Mouse (Mus musculus): ENCODE measurements around the gene Tcf3. TPM values are rescaled to one million over a fixed set of nuclear protein-coding genes. Genes with fewer than 3 reads are reported as not detected.

The Tcf3 gene
- polyA plus RNA-seq (2015; fragmentation: Nextera tagmentation; extraction: Ambion mirVana), result 39.8 and 44.4 TPM in 2 replicates

- Histone ChIP-seq H3K27ac (ENCODE audit: low read length) (peak within 1 kb of the TSS; percentile 98), H3K9me3 (replicated peaks; ENCODE audit: control insufficient read depth, low read length) (no peaks in the 10 kb centered on the region), H3K4me3 (ENCODE audit: low read depth, low read length) (peak within 1 kb of the TSS; percentile 96), H3K27me3 (ENCODE audit: control insufficient read depth, insufficient read depth, low read depth, low read length) (no peaks in the 10 kb centered on the region), H3K4me1 (ENCODE audit: control insufficient read depth, low read depth, low read length) (peaks cover 48% of the 10 kb centered on the region), H3K9ac (ENCODE audit: low read depth, low read length) (peak within 1 kb of the TSS; percentile 99), H3K36me3 (ENCODE audit: control insufficient read depth, insufficient read depth) (peaks cover 16% of the 10 kb centered on the region), H3K4me2 (ENCODE audit: low read depth, low read length) (peak within 1 kb of the TSS; percentile 72)
- peak; percentile 88 for ATAC-seq (ENCODE audit: low read depth)
- under 1% methylated on average over 56 of the region's 61 CpGs for WGBS (ENCODE audit: insufficient replicate concordance)
Measured at GRCm38 (mm10) chr10:80433513-80434232, at the start of gene Tcf3. Gene Tcf3 (minus strand): TSS chr10:80433647.

- Histone ChIP-seq H3K4me3 (ENCODE audit: low read depth, low read length) (no peak overlapping the region), H3K9ac (ENCODE audit: low read depth, low read length) (no peak overlapping the region), H3K36me3 (ENCODE audit: control insufficient read depth, insufficient read depth) (no peaks in the 10 kb centered on the region), H3K4me1 (ENCODE audit: control insufficient read depth, low read depth, low read length) (peaks cover under 1% of the 10 kb centered on the region), H3K27ac (ENCODE audit: low read length) (no peak overlapping the region), H3K27me3 (ENCODE audit: control insufficient read depth, insufficient read depth, low read depth, low read length) (peaks cover 44% of the 10 kb centered on the region), H3K9me3 (replicated peaks; ENCODE audit: control insufficient read depth, low read length) (no peaks in the 10 kb centered on the region), H3K4me2 (ENCODE audit: low read depth, low read length) (no peak overlapping the region)
- WGBS (ENCODE audit: insufficient replicate concordance), result 11% methylated on average over 5 of the region's 5 CpGs
- ATAC-seq (ENCODE audit: low read depth), result peak; percentile 68
Measured at GRCm38 (mm10) chr10:80481002-80481401, 47.6 kb upstream of the Tcf3 start.

- peaks cover 14% of the 10 kb centered on the region for H3K4me1 ChIP-seq (ENCODE audit: control insufficient read depth, low read depth, low read length)
- H3K4me3 ChIP-seq (ENCODE audit: low read depth, low read length), result no peak overlapping the region
- WGBS (ENCODE audit: insufficient replicate concordance), result 70% methylated on average over 5 of the region's 5 CpGs
- H3K9me3 ChIP-seq (replicated peaks; ENCODE audit: control insufficient read depth, low read length), result no peaks in the 10 kb centered on the region
- no peaks in the 10 kb centered on the region for H3K36me3 ChIP-seq (ENCODE audit: control insufficient read depth, insufficient read depth)
- no peak overlapping the region for H3K9ac ChIP-seq (ENCODE audit: low read depth, low read length)
- ATAC-seq (ENCODE audit: low read depth), result no peak
- no peak overlapping the region for H3K27ac ChIP-seq (ENCODE audit: low read length)
- H3K27me3 ChIP-seq (ENCODE audit: control insufficient read depth, insufficient read depth, low read depth, low read length), result peaks cover 20% of the 10 kb centered on the region
- no peak overlapping the region for H3K4me2 ChIP-seq (ENCODE audit: low read depth, low read length)
Measured at GRCm38 (mm10) chr10:80478531-80478930, 45.1 kb upstream of the Tcf3 start.

- H3K9me3 ChIP-seq (replicated peaks; ENCODE audit: control insufficient read depth, low read length), result no peaks in the 10 kb centered on the region
- peak overlapping the region; percentile 85 for H3K4me2 ChIP-seq (ENCODE audit: low read depth, low read length)
- under 1% methylated on average over 57 of the region's 58 CpGs for WGBS (ENCODE audit: insufficient replicate concordance)
- peaks cover 14% of the 10 kb centered on the region for H3K4me1 ChIP-seq (ENCODE audit: control insufficient read depth, low read depth, low read length)
- peaks cover 28% of the 10 kb centered on the region for H3K27me3 ChIP-seq (ENCODE audit: control insufficient read depth, insufficient read depth, low read depth, low read length)
- peak overlapping the region; percentile 55 for H3K9ac ChIP-seq (ENCODE audit: low read depth, low read length)
- peak; percentile 92 for ATAC-seq (ENCODE audit: low read depth)
- peak overlapping the region; percentile 73 for H3K27ac ChIP-seq (ENCODE audit: low read length)
- H3K36me3 ChIP-seq (ENCODE audit: control insufficient read depth, insufficient read depth), result no peaks in the 10 kb centered on the region
- peak overlapping the region; percentile 68 for H3K4me3 ChIP-seq (ENCODE audit: low read depth, low read length)
Measured at GRCm38 (mm10) chr10:80475290-80475959, 42.0 kb upstream of the Tcf3 start.

DNA sequence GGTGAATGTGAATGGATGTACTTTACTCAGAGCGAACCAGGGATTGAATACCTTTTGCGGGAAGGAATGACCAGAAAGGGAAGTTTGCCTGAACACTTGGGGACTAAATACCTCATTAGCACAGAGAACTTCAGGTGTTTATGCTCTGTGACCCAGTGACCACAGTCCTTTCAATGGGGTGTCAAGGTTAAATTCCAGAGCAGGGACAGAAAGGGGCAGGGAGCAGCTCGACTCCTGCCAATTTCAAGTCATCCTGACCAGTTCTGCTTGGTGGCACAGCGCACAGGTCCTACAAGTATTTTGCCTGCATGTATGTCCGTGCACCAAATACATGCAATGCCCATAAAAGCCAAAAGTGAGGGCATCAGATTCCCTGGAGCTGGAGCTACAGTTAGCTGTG, 31.6 kb upstream of the Tcf3 start:
- no peak overlapping the region for H3K27ac ChIP-seq (ENCODE audit: low read length)
- H3K4me3 ChIP-seq (ENCODE audit: low read depth, low read length), result no peak overlapping the region
- no peaks in the 10 kb centered on the region for H3K4me1 ChIP-seq (ENCODE audit: control insufficient read depth, low read depth, low read length)
- peaks cover 50% of the 10 kb centered on the region for H3K27me3 ChIP-seq (ENCODE audit: control insufficient read depth, insufficient read depth, low read depth, low read length)
- WGBS (ENCODE audit: insufficient replicate concordance), result 41% methylated on average over 5 of the region's 5 CpGs
- no peak overlapping the region for H3K9ac ChIP-seq (ENCODE audit: low read depth, low read length)
- H3K36me3 ChIP-seq (ENCODE audit: control insufficient read depth, insufficient read depth), result no peaks in the 10 kb centered on the region
- H3K4me2 ChIP-seq (ENCODE audit: low read depth, low read length), result no peak overlapping the region
- no peak for ATAC-seq (ENCODE audit: low read depth)
- H3K9me3 ChIP-seq (replicated peaks; ENCODE audit: control insufficient read depth, low read length), result no peaks in the 10 kb centered on the region

GRCm38 (mm10) chr10:80464381-80465035, 31.1 kb upstream of the Tcf3 start:
- no peak overlapping the region for H3K4me2 ChIP-seq (ENCODE audit: low read depth, low read length)
- ATAC-seq (ENCODE audit: low read depth), result no peak
- WGBS (ENCODE audit: insufficient replicate concordance), result 11% methylated on average over 19 of the region's 19 CpGs

GRCm38 (mm10) chr10:80461346-80461745, 27.9 kb upstream of the Tcf3 start:
- WGBS (ENCODE audit: insufficient replicate concordance), result 16% methylated on average over 7 of the region's 7 CpGs
- Histone ChIP-seq H3K27ac (ENCODE audit: low read length) (no peak overlapping the region), H3K9me3 (replicated peaks; ENCODE audit: control insufficient read depth, low read length) (no peaks in the 10 kb centered on the region), H3K4me1 (ENCODE audit: control insufficient read depth, low read depth, low read length) (no peaks in the 10 kb centered on the region), H3K27me3 (ENCODE audit: control insufficient read depth, insufficient read depth, low read depth, low read length) (peaks cover 38% of the 10 kb centered on the region), H3K4me2 (ENCODE audit: low read depth, low read length) (no peak overlapping the region), H3K36me3 (ENCODE audit: control insufficient read depth, insufficient read depth) (no peaks in the 10 kb centered on the region), H3K9ac (ENCODE audit: low read depth, low read length) (no peak overlapping the region), H3K4me3 (ENCODE audit: low read depth, low read length) (no peak overlapping the region)
- ATAC-seq (ENCODE audit: low read depth), result no peak

More at GRCm38 (mm10) chr10:80464381-80465035, 31.1 kb upstream of the Tcf3 start:
- Histone ChIP-seq H3K4me1 (ENCODE audit: control insufficient read depth, low read depth, low read length) (no peaks in the 10 kb centered on the region), H3K9ac (ENCODE audit: low read depth, low read length) (no peak overlapping the region), H3K4me3 (ENCODE audit: low read depth, low read length) (no peak overlapping the region), H3K27me3 (ENCODE audit: control insufficient read depth, insufficient read depth, low read depth, low read length) (peaks cover 46% of the 10 kb centered on the region), H3K36me3 (ENCODE audit: control insufficient read depth, insufficient read depth) (no peaks in the 10 kb centered on the region), H3K9me3 (replicated peaks; ENCODE audit: control insufficient read depth, low read length) (no peaks in the 10 kb centered on the region), H3K27ac (ENCODE audit: low read length) (no peak overlapping the region)

- no peaks in the 10 kb centered on the region for H3K9me3 ChIP-seq (replicated peaks; ENCODE audit: control insufficient read depth, low read length)
- no peak for ATAC-seq (ENCODE audit: low read depth)
- no peak overlapping the region for H3K9ac ChIP-seq (ENCODE audit: low read depth, low read length)
- H3K4me2 ChIP-seq (ENCODE audit: low read depth, low read length), result no peak overlapping the region
- H3K36me3 ChIP-seq (ENCODE audit: control insufficient read depth, insufficient read depth), result no peaks in the 10 kb centered on the region
- H3K4me1 ChIP-seq (ENCODE audit: control insufficient read depth, low read depth, low read length), result no peaks in the 10 kb centered on the region
- H3K27me3 ChIP-seq (ENCODE audit: control insufficient read depth, insufficient read depth, low read depth, low read length), result peaks cover 36% of the 10 kb centered on the region
- H3K27ac ChIP-seq (ENCODE audit: low read length), result no peak overlapping the region
- WGBS (ENCODE audit: insufficient replicate concordance), result 44% methylated on average over 4 of the region's 4 CpGs
- H3K4me3 ChIP-seq (ENCODE audit: low read depth, low read length), result no peak overlapping the region
Measured at GRCm38 (mm10) chr10:80460324-80460723, 26.9 kb upstream of the Tcf3 start.

DNA sequence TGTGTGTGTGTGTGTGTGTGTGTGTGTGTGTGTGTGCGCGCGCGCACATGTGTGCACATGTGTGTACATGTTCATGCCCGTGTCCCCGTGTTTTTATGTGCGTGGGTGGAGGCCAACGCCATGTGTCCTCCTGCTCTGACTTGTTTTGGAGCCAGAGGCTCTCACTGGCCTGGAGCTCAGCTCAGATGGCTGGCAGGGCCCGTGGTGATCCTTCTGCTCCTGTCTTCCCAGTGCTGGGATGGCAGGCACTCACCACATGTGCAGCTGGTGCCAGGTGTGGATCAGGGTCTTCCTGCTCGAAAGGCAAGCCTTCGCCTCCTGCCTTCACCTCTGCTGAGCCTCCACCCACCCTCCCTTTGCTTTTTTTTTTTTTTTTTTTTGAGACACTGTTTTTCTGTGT, 26.2 kb upstream of the Tcf3 start:
- Histone ChIP-seq H3K27ac (ENCODE audit: low read length) (no peak overlapping the region), H3K27me3 (ENCODE audit: control insufficient read depth, insufficient read depth, low read depth, low read length) (peaks cover 29% of the 10 kb centered on the region), H3K4me2 (ENCODE audit: low read depth, low read length) (no peak overlapping the region), H3K4me1 (ENCODE audit: control insufficient read depth, low read depth, low read length) (no peaks in the 10 kb centered on the region), H3K4me3 (ENCODE audit: low read depth, low read length) (no peak overlapping the region), H3K36me3 (ENCODE audit: control insufficient read depth, insufficient read depth) (no peaks in the 10 kb centered on the region), H3K9ac (ENCODE audit: low read depth, low read length) (no peak overlapping the region), H3K9me3 (replicated peaks; ENCODE audit: control insufficient read depth, low read length) (no peaks in the 10 kb centered on the region)
- WGBS (ENCODE audit: insufficient replicate concordance), result 72% methylated on average over 11 of the region's 11 CpGs
- ATAC-seq (ENCODE audit: low read depth), result no peak
